Mouse (Mus musculus) limb, embryonic 13.5 days (tissue): ENCODE measurements around the gene Bpifc. TPM values are rescaled to one million over a fixed set of nuclear protein-coding genes. Genes with fewer than 3 reads are reported as not detected.

Experiments used
- ATAC-seq: fragments of 200-750 bp; cut with Nextera tagmentation; 2 replicates; pipeline ENCODE4 v1.8.0; 2017; ENCODE audit warnings: low read depth, moderate number of reproducible peaks, moderate TSS enrichment; ENCODE audit not compliant: low FRiP score
- H3K27ac ChIP-seq: fragments of 300-500 bp; sonication (generic); 2 replicates; pipeline ENCODE4 v1.5.1; 2015; ENCODE audit warnings: inconsistent platforms, mild to moderate bottlenecking, moderate library complexity
- H3K27me3 ChIP-seq: fragments of 300-500 bp; sonication (generic); 2 replicates; pipeline ENCODE4 v1.6.1; 2015; ENCODE audit warnings: mild to moderate bottlenecking, inconsistent platforms
- H3K36me3 ChIP-seq: fragments of 300-500 bp; sonication (generic); 2 replicates; pipeline ENCODE4 v1.6.1; 2015; ENCODE audit warnings: inconsistent platforms, mild to moderate bottlenecking, moderate library complexity
- H3K4me1 ChIP-seq: fragments of 300-500 bp; sonication (generic); 2 replicates; pipeline ENCODE4 v1.6.1; 2015; ENCODE audit warnings: inconsistent platforms
- H3K4me2 ChIP-seq: fragments of 300-500 bp; sonication (generic); replicated peaks from 2 replicates; pipeline ENCODE4 v1.6.1; 2015; ENCODE audit warnings: inconsistent platforms, mild to moderate bottlenecking, moderate library complexity
- H3K4me3 ChIP-seq: fragments of 300-500 bp; sonication (generic); 2 replicates; pipeline ENCODE4 v1.5.1; 2015; ENCODE audit warnings: moderate library complexity, mild to moderate bottlenecking, inconsistent platforms
- H3K9ac ChIP-seq: fragments of 300-500 bp; sonication (generic); 2 replicates; pipeline ENCODE4 v1.6.1; 2015; ENCODE audit warnings: mild to moderate bottlenecking, inconsistent platforms
- H3K9me3 ChIP-seq: fragments of 300-500 bp; sonication (generic); 2 replicates; pipeline ENCODE4 v1.6.1; 2016; ENCODE audit warnings: inconsistent platforms
- WGBS: fragments of 180-500 bp; shearing (Covaris S2); methylation state at CpG from one replicate; pipeline ENCODE4 v1.1.7; 2015; 5-methylcytosine and 5-hydroxymethylcytosine counted together
- polyA plus RNA-seq: library from polyadenylated mRNA; unstranded; fragments of >200 nt; fragmentation: Nextera tagmentation; extraction: Ambion mirVana; gene quantifications from 2 replicates; pipeline ENCODE4 v1.2.1, GENCODE M21; 2015

Gene Bpifc
- polyA plus RNA-seq, 1 experiment from 2014 or later: 0.47 TPM

DNA sequence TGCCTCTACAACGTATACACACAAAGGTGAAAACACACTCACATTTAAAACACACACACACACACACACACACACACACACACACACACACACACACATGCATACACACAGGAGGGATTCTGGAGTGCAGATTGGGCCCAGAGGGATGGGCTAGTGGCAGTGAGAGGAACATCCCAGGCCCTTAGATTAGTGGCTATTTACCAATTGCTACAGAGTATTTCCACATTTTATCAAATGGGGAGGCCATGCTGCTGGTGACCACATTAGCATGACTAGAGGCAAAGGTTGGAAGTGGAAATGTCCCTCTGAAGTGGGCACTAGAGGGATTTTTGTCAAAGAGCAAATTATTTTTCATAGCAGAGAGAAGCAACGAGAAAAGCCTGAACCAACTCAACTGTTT is 2.0 kb downstream of the Bpifc start:
- H3K36me3 ChIP-seq: no peaks in the 10 kb centered on the region
- 77% methylated on average over 2 of the region's 2 CpGs for WGBS
- no peak overlapping the region for H3K27ac ChIP-seq
- no peaks in the 10 kb centered on the region for H3K27me3 ChIP-seq
- H3K4me3 ChIP-seq: no peak overlapping the region
- H3K9me3 ChIP-seq: no peaks in the 10 kb centered on the region
- no peaks in the 10 kb centered on the region for H3K4me1 ChIP-seq
- H3K4me2 ChIP-seq: no peak overlapping the region
- H3K9ac ChIP-seq: no peak overlapping the region
- no peak for ATAC-seq

DNA sequence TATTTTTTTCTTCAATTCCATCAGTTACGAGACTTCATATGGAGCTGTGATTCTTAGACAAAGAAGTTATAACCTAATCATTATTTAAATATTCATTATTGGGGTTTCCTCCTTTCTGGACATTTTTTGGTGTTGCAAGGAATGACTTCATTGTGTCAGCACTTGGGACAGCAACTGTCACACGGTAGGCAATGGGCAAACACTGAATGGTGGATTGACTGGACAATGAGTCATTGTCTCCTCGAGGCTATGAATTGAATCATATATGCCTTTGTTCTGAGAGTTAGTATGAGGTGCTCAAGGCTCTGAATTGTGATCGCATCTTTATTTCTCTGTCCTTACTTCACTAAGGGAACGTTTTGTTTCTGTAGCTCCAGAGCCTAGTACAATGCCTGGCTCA is 5.2 kb downstream of the Bpifc start:
- no peaks in the 10 kb centered on the region for H3K9me3 ChIP-seq
- H3K9ac ChIP-seq: no peak overlapping the region
- H3K27me3 ChIP-seq: no peaks in the 10 kb centered on the region
- no peak overlapping the region for H3K4me2 ChIP-seq
- 85% methylated on average over 5 of the region's 5 CpGs for WGBS
- H3K27ac ChIP-seq: no peak overlapping the region
- H3K4me3 ChIP-seq: no peak overlapping the region
- H3K4me1 ChIP-seq: no peaks in the 10 kb centered on the region
- H3K36me3 ChIP-seq: no peaks in the 10 kb centered on the region
- ATAC-seq: no peak

DNA sequence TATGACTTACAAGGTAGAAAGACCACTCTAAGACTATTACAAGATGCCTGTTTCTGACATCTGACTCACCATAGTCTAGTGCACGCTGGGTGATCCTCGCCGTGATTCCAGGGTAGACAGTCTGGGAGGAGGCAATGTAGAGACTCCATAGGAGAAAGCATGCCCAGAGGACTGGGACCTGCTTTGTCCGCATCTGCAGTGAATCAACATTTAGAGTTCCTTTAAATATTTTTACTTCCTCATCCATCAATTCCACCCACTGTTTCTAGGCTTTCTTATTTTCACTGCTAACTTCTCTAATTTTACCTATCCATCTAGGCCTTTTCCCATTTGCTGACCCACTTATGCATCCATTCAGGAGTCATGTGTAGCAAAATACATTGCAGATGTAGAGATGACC is 11.2 kb downstream of the Bpifc start:
- 93% methylated on average over 4 of the region's 4 CpGs for WGBS
- no peak overlapping the region for H3K9ac ChIP-seq
- ATAC-seq: no peak

DNA sequence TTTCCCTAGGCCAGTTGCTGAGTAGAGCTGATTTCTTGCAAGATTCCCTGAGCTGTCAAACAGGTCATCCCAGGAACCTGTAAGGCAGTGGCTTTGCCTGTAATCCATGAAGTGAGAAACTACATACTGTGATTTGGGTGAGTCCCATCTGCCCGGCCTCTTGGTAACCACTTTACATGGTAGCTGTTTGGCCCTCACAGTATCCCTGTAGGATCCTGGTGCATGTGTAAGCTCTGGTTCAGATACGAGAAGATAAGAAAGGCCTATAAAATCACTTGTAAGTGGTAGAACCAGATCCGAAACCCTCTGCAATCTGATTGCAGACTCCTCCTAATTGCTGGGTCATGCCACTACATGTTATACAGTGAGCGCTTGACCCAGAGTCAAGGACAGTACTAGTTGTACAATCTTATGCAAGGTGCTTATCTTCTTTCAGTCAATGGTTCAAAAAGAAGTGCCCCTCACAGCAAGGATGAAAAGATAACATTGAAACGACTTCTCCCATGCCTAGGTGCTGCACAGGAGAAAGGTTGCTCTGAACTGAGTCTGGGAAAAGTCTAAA is 17.1 kb downstream of the Bpifc start:
- Histone ChIP-seq H3K27ac (no peak overlapping the region), H3K4me3 (no peak overlapping the region), H3K4me1 (0 out of 2 replicates have a peak, but pooled peaks cover 3% of the 10 kb centered on the region), H3K9me3 (no peaks in the 10 kb centered on the region), H3K27me3 (no peaks in the 10 kb centered on the region), H3K9ac (no peak overlapping the region), H3K36me3 (no peaks in the 10 kb centered on the region), H3K4me2 (no peak overlapping the region)
- WGBS: 74% methylated on average over 5 of the region's 5 CpGs
- ATAC-seq: no peak

More for the DNA sequence above, 11.2 kb downstream of the Bpifc start:
- Histone ChIP-seq H3K9me3 (no peaks in the 10 kb centered on the region), H3K4me1 (no peaks in the 10 kb centered on the region), H3K27ac (no peak overlapping the region), H3K27me3 (no peaks in the 10 kb centered on the region), H3K36me3 (no peaks in the 10 kb centered on the region), H3K4me3 (no peak overlapping the region), H3K4me2 (no peak overlapping the region)

DNA sequence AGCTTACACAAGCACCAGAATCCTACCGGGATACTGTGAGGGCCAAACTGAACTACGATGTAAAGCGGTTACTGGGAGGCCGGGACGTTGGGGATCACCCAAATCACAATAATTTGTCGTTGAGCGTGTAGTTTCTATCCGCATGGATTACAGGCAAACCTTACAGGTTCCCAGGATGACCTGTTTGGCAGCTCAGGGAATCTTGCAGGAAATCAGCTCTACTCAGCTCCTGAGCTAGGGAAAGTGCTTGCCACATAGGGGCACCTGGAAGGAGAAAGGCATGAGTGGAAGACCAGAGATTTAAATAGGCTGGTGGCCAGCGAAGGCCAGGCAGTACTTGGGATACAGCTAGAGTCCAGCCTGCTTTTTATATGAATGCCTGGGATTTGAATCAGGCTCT is 17.9 kb downstream of the Bpifc start:
- no peaks in the 10 kb centered on the region for H3K36me3 ChIP-seq
- 0 out of 2 replicates have a peak, but pooled peaks cover 3% of the 10 kb centered on the region for H3K4me1 ChIP-seq
- ATAC-seq: no peak
- no peak overlapping the region for H3K4me2 ChIP-seq
- H3K4me3 ChIP-seq: no peak overlapping the region
- WGBS: 80% methylated on average over 9 of the region's 9 CpGs
- H3K9ac ChIP-seq: no peak overlapping the region
- H3K27me3 ChIP-seq: no peaks in the 10 kb centered on the region
- H3K27ac ChIP-seq: no peak overlapping the region
- no peaks in the 10 kb centered on the region for H3K9me3 ChIP-seq

DNA sequence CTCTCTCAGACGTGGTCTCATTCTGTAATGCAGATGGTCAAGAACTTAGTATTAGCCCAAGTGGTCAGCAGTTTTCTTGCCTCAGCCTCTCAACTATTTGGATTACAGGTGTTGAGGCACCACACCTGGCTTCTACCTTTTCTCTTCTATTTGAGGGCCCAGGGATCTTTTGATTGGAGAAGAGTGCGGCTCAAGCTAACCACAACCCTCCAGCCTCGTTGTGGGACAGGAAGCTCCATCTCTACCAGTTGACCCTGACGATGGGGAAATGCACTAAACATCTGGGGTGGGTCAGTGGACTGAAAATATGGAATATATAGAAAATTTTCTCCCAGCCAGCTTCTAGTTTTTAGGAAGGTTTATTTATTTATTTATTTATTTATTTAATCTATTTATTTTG is 19.3 kb downstream of the Bpifc start:
- no peak overlapping the region for H3K27ac ChIP-seq
- no peak overlapping the region for H3K4me3 ChIP-seq
- no peaks in the 10 kb centered on the region for H3K9me3 ChIP-seq
- 0 out of 2 replicates have a peak, but pooled peaks cover 3% of the 10 kb centered on the region for H3K4me1 ChIP-seq
- no peaks in the 10 kb centered on the region for H3K36me3 ChIP-seq
- ATAC-seq: no peak
- WGBS: 86% methylated on average over 4 of the region's 4 CpGs
- H3K4me2 ChIP-seq: no peak overlapping the region
- no peaks in the 10 kb centered on the region for H3K27me3 ChIP-seq
- H3K9ac ChIP-seq: no peak overlapping the region

DNA sequence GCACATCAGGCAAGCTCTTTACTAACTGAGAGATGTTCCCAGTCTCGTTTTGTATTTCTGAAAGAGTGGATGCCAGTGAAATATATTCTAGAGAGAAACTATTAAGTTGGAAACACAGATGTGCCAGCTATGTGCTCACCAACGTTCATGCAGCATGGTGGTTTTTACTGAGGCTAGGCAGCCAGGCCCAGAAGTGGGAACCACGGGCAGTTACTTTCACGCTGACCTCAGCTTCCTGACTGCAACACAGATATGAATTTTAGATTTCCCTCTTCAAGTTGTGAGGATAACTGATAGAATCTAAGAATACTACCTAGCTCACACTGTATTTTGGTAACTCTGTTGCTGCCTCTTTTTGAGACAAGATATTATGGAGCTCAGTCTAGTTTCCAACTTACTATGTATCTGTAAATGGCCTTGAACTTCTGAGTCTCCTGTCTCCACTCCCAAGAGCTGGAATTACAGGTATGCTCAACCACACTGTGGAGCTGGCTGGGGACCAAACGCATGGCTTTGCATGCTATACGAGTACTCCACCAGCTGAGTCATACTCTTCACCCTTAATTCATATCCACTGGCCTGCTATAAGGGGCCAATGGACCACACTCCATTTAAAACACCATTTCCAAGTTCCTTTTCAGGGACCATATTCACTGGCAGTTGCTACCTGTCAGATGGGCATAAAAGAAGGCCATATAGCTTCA is 22.1 kb downstream of the Bpifc start:
- 72% methylated on average over 6 of the region's 6 CpGs for WGBS
- Histone ChIP-seq H3K9ac (no peak overlapping the region), H3K9me3 (no peaks in the 10 kb centered on the region), H3K27me3 (no peaks in the 10 kb centered on the region), H3K4me1 (0 out of 2 replicates have a peak, but pooled peaks cover 3% of the 10 kb centered on the region), H3K36me3 (no peaks in the 10 kb centered on the region), H3K27ac (no peak overlapping the region), H3K4me3 (no peak overlapping the region), H3K4me2 (no peak overlapping the region)
- no peak for ATAC-seq

DNA sequence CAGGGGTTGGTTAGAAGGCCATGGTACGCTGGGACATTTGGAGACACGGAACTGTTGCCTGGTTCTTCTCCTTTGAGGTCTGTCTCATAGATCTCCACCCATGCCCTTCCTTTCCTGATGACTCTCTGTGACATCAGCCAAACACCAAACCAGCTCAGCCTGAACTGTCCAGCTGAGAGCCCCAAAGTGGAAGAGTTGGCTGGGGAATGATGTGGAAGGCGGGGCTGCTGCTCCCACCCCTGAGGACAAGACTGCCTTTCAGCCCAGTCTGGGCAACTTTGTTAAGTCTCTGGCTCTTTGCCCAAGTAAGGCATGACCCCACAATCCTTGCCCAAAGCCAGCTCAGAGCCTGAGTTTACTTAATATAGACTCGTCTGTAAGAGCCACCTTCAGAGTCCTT is 38.8 kb downstream of the Bpifc start:
- no peaks in the 10 kb centered on the region for H3K36me3 ChIP-seq
- H3K27me3 ChIP-seq: no peaks in the 10 kb centered on the region
- H3K9ac ChIP-seq: no peak overlapping the region
- H3K27ac ChIP-seq: no peak overlapping the region
- no peak for ATAC-seq
- H3K4me2 ChIP-seq: no peak overlapping the region
- 75% methylated on average over 4 of the region's 4 CpGs for WGBS
- H3K9me3 ChIP-seq: no peaks in the 10 kb centered on the region
- H3K4me1 ChIP-seq: no peaks in the 10 kb centered on the region
- no peak overlapping the region for H3K4me3 ChIP-seq

DNA sequence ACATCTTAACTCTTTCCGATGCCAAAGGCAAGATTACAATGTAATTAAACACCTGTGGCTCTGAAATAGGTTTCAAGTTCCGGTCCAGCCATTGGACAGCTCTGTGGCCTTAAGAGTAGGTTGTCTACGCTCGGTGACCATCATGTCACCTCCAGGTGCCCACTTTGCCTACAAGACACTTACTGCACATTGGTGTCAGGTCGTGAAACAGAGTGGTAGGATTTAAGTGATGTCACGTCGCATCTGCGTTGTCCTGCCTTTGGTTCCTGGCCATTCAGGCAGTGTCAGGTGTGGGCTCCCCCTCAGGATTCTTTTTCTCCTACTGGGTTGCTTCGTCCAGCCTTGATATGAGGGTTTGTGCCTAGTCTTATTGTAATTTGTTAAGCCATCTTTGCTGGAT is 39.9 kb downstream of the Bpifc start:
- Histone ChIP-seq H3K4me1 (no peaks in the 10 kb centered on the region), H3K4me3 (no peak overlapping the region), H3K4me2 (no peak overlapping the region), H3K36me3 (no peaks in the 10 kb centered on the region), H3K9ac (no peak overlapping the region), H3K9me3 (no peaks in the 10 kb centered on the region), H3K27ac (no peak overlapping the region), H3K27me3 (no peaks in the 10 kb centered on the region; the same call in 1 of the 2 replicates)
- 87% methylated on average over 9 of the region's 9 CpGs for WGBS
- no peak for ATAC-seq

DNA sequence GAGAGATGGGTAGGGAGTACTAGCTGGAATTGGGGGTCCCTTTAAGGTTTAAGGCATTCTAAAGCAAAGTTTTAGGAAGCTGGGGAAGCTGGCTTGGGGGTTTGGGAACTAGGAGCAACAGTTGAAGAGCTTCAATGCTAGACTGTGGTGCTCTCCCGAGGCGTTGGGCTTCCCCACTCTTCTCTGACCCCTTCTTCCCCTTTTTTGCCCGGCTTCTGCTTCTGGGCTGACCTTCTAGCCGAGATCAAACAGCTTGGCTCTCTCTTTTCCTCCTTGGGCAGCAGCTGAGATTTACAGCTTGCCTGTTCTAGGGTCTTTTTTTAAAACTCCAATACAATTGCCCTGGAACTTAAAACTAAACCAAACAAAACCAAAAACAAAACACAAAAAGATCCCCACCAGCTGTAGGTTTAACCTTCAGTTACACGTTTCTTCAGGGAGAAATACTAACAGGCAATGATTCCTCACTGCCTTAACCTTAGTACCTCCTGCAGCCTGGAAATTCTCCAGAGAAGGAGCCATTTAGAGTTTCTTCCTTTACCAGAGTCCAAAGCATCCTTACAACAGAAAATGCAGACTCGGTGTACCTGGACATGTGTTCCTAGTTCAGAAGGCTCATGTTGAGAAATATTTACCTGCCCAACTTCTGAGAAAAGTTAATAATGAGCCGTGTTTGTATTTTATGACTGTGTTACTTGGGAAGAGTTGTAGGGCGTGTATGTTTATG is 41.6 kb downstream of the Bpifc start:
- no peak for ATAC-seq
- H3K4me3 ChIP-seq: no peak overlapping the region
- H3K27me3 ChIP-seq: peaks cover 5% of the 10 kb centered on the region; the same call in 1 of the 2 replicates
- H3K9ac ChIP-seq: no peak overlapping the region
- H3K9me3 ChIP-seq: no peaks in the 10 kb centered on the region
- no peak overlapping the region for H3K4me2 ChIP-seq
- no peaks in the 10 kb centered on the region for H3K4me1 ChIP-seq
- 32% methylated on average over 8 of the region's 8 CpGs for WGBS
- H3K27ac ChIP-seq: no peak overlapping the region
- H3K36me3 ChIP-seq: no peaks in the 10 kb centered on the region

DNA sequence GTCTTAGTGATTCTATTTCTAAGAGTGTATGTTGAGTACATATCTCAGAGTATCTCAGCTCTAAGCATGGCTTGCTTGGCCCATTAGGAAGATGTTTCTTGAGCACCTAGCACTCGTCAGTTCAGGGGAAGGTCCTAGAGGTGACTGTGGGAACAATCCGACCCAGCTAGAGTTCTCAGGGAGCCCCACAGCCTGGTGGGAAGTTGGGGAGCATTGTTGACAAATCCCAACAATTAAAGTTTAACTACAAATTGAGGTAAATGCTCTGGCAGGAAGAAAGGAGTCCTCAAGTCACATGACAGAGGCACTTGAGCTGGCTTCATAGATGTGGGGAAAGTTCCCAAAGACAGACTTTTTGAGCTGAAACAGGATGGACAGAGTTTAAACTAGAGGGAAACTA is 43.0 kb downstream of the Bpifc start:
- peaks cover 5% of the 10 kb centered on the region; the same call in 1 of the 2 replicates for H3K27me3 ChIP-seq
- H3K27ac ChIP-seq: no peak overlapping the region
- no peaks in the 10 kb centered on the region for H3K9me3 ChIP-seq
- H3K4me2 ChIP-seq: no peak overlapping the region
- no peak overlapping the region for H3K4me3 ChIP-seq
- no peaks in the 10 kb centered on the region for H3K36me3 ChIP-seq
- ATAC-seq: no peak
- 43% methylated on average over 2 of the region's 2 CpGs for WGBS
- H3K9ac ChIP-seq: no peak overlapping the region
- H3K4me1 ChIP-seq: no peaks in the 10 kb centered on the region

DNA sequence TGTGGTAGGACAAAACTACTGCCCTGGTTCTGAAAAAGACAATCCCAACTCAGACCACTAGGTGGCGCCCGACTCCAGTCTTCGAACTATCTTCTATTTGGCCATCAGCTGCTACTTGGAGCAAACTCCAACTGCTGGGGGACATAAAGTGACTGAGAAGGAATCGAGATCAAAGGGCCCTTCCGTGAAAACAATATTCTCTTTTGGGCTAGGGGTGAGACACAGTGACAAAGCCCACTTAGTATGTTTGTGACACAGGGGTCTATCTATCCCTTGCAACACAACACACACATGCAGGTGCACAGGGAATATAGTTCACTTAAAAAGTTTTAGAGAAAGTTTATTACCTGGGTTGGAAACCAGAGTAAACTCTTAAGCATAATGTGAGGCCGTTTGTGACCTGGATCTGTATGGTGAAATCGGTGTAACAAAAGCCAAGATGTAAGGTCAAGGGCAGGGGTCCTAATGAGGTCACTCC is 43.5 kb downstream of the Bpifc start:
- no peaks in the 10 kb centered on the region for H3K36me3 ChIP-seq
- 13% methylated on average over 7 of the region's 7 CpGs for WGBS
- H3K27ac ChIP-seq: no peak overlapping the region
- no peak overlapping the region for H3K4me3 ChIP-seq
- H3K9ac ChIP-seq: no peak overlapping the region
- H3K27me3 ChIP-seq: peaks cover 5% of the 10 kb centered on the region; the same call in 1 of the 2 replicates
- H3K9me3 ChIP-seq: no peaks in the 10 kb centered on the region
- H3K4me2 ChIP-seq: no peak overlapping the region
- ATAC-seq: no peak
- H3K4me1 ChIP-seq: no peaks in the 10 kb centered on the region
